ENCODE assay signal across 9 mouse cellular contexts in genomic region chr17:79746146-79746591, GRCm38 (mm10). TPM values are rescaled to one million over a fixed set of nuclear protein-coding genes. Genes with fewer than 3 reads are reported as not detected.
DNase-seq lines count a peak whose midpoint lies in the region; ATAC-seq and TF ChIP-seq lines count a peak whose summit lies in the region.
"Had no signal": no experiment of that assay in that cellular context is flagged by ENCODE, and none has a peak within 500 bp of the region (broad histone marks: within the 10 kb centered on the region; RNA-seq: fewer than 3 reads in every experiment).

No protein-coding gene starts in this region.

- no peaks in the 10 kb centered on the region for H3K9me3 ChIP-seq in kidney, postnatal 0 days (replicated peaks; ENCODE audit: low read length)

- peak overlapping the region; percentile 54; the same call in 1 of the 2 replicates for H3K27ac ChIP-seq in kidney, postnatal 0 days
- H3K27ac ChIP-seq: limb, embryonic 13.5 days had no signal

- ATAC-seq in kidney, postnatal 0 days (replicated peaks; ENCODE audit: low FRiP score, low read depth), result 0 out of 2 replicates have a peak, but pooled peaks have one; percentile 18

- H3K36me3 ChIP-seq in kidney, postnatal 0 days (ENCODE audit: insufficient read depth, low read length), result no peaks in the 10 kb centered on the region
- H3K36me3 ChIP-seq: limb, embryonic 13.5 days had no signal

- 22% methylated on average over 3 of the region's 3 CpGs for WGBS in kidney, postnatal 0 days

- no peak for TF ChIP-seq CTCF in kidney, postnatal 0 days (IDR thresholded peaks at IDR 0.05; ENCODE audit: low read depth)

- no peak overlapping the region for H3K4me2 ChIP-seq in kidney, postnatal 0 days (ENCODE audit: low read length)
- H3K4me2 ChIP-seq: limb, embryonic 13.5 days had no signal

- H3K4me3 ChIP-seq in kidney, postnatal 0 days (replicated peaks; ENCODE audit: low read depth, low read length), result no peak overlapping the region
- H3K4me3 ChIP-seq: limb, embryonic 13.5 days had no signal

- peak; percentile 63 to 70 for DNase-seq in adrenal gland, adult (ENCODE audit: inconsistent age in 2 of 2, low spot score in 1 of 2)
- DNase-seq in adrenal gland, postnatal 4 days (ENCODE audit: low spot score in 2 of 2), result no peak
- peak; percentile 62 for DNase-seq in ovary, adult 18-20 months (ENCODE audit: low spot score)
- no peak for DNase-seq in ovary, postnatal 36 days (ENCODE audit: low spot score)
- peak; percentile 80 for DNase-seq in kidney, postnatal 0 days (ENCODE audit: low spot score)
- peak; percentile 54 for DNase-seq in yolk sac, embryonic 10.5 days (ENCODE audit: low spot score)
- no peak for DNase-seq in thymus, postnatal 14 days
- DNase-seq in left cerebral cortex, postnatal 4 days, result no peak

- H3K4me1 ChIP-seq in kidney, postnatal 0 days (replicated peaks; ENCODE audit: insufficient read depth, low read length), result peaks cover 12% of the 10 kb centered on the region
- H3K4me1 ChIP-seq: limb, embryonic 13.5 days had no signal

- intact Hi-C loops in left cerebral cortex, postnatal 4 days (cut with DNase I), result no loop called here

- H3K9ac ChIP-seq in kidney, postnatal 0 days (ENCODE audit: low read depth, low read length), result no peak overlapping the region
- H3K9ac ChIP-seq: limb, embryonic 13.5 days had no signal

- no peaks in the 10 kb centered on the region for H3K27me3 ChIP-seq in kidney, postnatal 0 days (ENCODE audit: insufficient read depth, low read length)

RNA-seq across cellular contexts. Expression of gene Cyp1b1, which starts 31.3 kb away (rescaled TPM):
- total RNA-seq in adrenal gland, postnatal 4 days (2021), result 10 to 100 TPM; 39.7 to 41.3 TPM
- 12.3 and 13.8 TPM in 2 replicates for polyA plus RNA-seq in kidney, postnatal 0 days (2015; fragmentation: Nextera tagmentation; extraction: Ambion mirVana)
- 1 to 10 TPM; 5.9 to 8.0 TPM for total RNA-seq in left cerebral cortex, postnatal 4 days (2021)

Comparison
In these comparisons a context has a peak if more than half of its experiments do, and no peak if none do; other contexts are left out.
1. DNase-seq: peak in adrenal gland, adult (2 of 2), ovary, adult 18-20 months (single experiment), kidney, postnatal 0 days (single experiment) and yolk sac, embryonic 10.5 days (single experiment); none in adrenal gland, postnatal 4 days (0 of 2), ovary, postnatal 36 days (single experiment), thymus, postnatal 14 days (single experiment) and left cerebral cortex, postnatal 4 days (single experiment).
2. RNA of gene Cyp1b1, which starts 31.3 kb away (total RNA-seq): 39.7 to 41.3 TPM in adrenal gland, postnatal 4 days; 5.9 to 8.0 TPM in left cerebral cortex, postnatal 4 days; every median in the first group is over 4 times any median in the second.